Mouse (Mus musculus): ENCODE measurements at regions not wholly inside any gene's neighbourhood (a gene's known extent, or its start where the extent isn't known, plus 50 kb on each side); places are given as distances from the start of the nearest gene placed in this dataset.
"Not testable (repeated sequence)": the region's sequence is repeated elsewhere in the genome, so short reads cannot be mapped to it uniquely, and the experiment has no call there.

GRCm38 (mm10) chr13:75295818-75296217 lies 206.2 kb downstream of the Pcsk1 start:
- DNase-seq (ENCODE audit: low spot score) = no peak

GRCm38 (mm10) chr13:75319780-75320179 lies 230.2 kb downstream of the Pcsk1 start:
- no peak for DNase-seq (ENCODE audit: low spot score)

GRCm38 (mm10) chr13:75320239-75320638 lies 230.6 kb downstream of the Pcsk1 start:
- no peak for DNase-seq (ENCODE audit: low spot score)

GRCm38 (mm10) chr13:75337054-75337453 lies 247.4 kb downstream of the Pcsk1 start:
- DNase-seq (ENCODE audit: low spot score) = no peak

GRCm38 (mm10) chr13:75343422-75343821 lies 253.8 kb downstream of the Pcsk1 start:
- no peak for DNase-seq (ENCODE audit: low spot score)

- DNase-seq (ENCODE audit: low spot score) = no peak
Measured at GRCm38 (mm10) chr13:75366723-75367426, 277.2 kb downstream of the Pcsk1 start.

GRCm38 (mm10) chr13:75368249-75368800 lies 278.7 kb downstream of the Pcsk1 start:
- DNase-seq (ENCODE audit: low spot score) = no peak

GRCm38 (mm10) chr13:75377100-75377499 lies 287.5 kb downstream of the Pcsk1 start:
- not testable (repeated sequence) for DNase-seq (ENCODE audit: low spot score)

- no peak for DNase-seq (ENCODE audit: low spot score)
Measured at GRCm38 (mm10) chr13:75377717-75378116, 288.1 kb downstream of the Pcsk1 start.

- no peak for DNase-seq (ENCODE audit: low spot score)
Measured at GRCm38 (mm10) chr13:75384631-75385340, 295.2 kb downstream of the Pcsk1 start.

GRCm38 (mm10) chr13:75389211-75389610 lies 299.6 kb downstream of the Pcsk1 start:
- DNase-seq (ENCODE audit: low spot score) = no peak

- DNase-seq (ENCODE audit: low spot score) = no peak
Measured at GRCm38 (mm10) chr13:75390177-75390576, 300.6 kb downstream of the Pcsk1 start.

- not testable (repeated sequence) for DNase-seq (ENCODE audit: low spot score)
Measured at GRCm38 (mm10) chr13:75399846-75400245, 306.7 kb upstream of the Ell2 start.

GRCm38 (mm10) chr13:75420726-75421125 lies 285.8 kb upstream of the Ell2 start:
- peak; percentile 16 for DNase-seq (ENCODE audit: low spot score)

GRCm38 (mm10) chr13:75426971-75427370 lies 279.6 kb upstream of the Ell2 start:
- peak; percentile 70 for DNase-seq (ENCODE audit: low spot score)

- DNase-seq (ENCODE audit: low spot score) = no peak
Measured at GRCm38 (mm10) chr13:75439170-75439569, 267.4 kb upstream of the Ell2 start.

GRCm38 (mm10) chr13:75440051-75440450 lies 266.5 kb upstream of the Ell2 start:
- no peak for DNase-seq (ENCODE audit: low spot score)

- no peak for DNase-seq (ENCODE audit: low spot score)
Measured at GRCm38 (mm10) chr13:75460335-75460878, 246.2 kb upstream of the Ell2 start.

- DNase-seq (ENCODE audit: low spot score) = no peak
Measured at GRCm38 (mm10) chr13:75461273-75461672, 245.3 kb upstream of the Ell2 start.

- DNase-seq (ENCODE audit: low spot score) = no peak
Measured at GRCm38 (mm10) chr13:75467225-75467624, 239.3 kb upstream of the Ell2 start.

GRCm38 (mm10) chr13:75475828-75476597 lies 230.5 kb upstream of the Ell2 start:
- no peak for DNase-seq (ENCODE audit: low spot score)

Data from retina, embryonic 14.5 days (tissue).